Mouse (Mus musculus) gastrocnemius, postnatal 10 days (tissue): ENCODE results near the gene Rims1. TPM values are rescaled to one million over a fixed set of nuclear protein-coding genes. Genes with fewer than 3 reads are reported as not detected.

Source experiments
- DNase-seq: peaks from one replicate; pipeline ENCODE4 v3.0.0; 2021; ENCODE audit warnings: mixed read lengths
- long read RNA-seq, 2 experiments: library from polyadenylated mRNA; stranded (forward); transcript quantifications; one replicate each; pipeline ENCODE4 v2.0.0; 2021
- total RNA-seq, 2 experiments: library from RNA; stranded (reverse); gene quantifications; 2 replicates each; pipeline ENCODE4 v1.2.3; 2021

Rims1 gene
- total RNA-seq = under 1 TPM; 0.70 to 0.81 TPM
- long read RNA-seq, experiment 1, partial matches to known transcripts = 0 of 5 reads
- long read RNA-seq, experiment 1, other reads (novel, unspliced or antisense) = 5 of 5 reads
- long read RNA-seq, experiment 2 = 0 reads

DNA sequence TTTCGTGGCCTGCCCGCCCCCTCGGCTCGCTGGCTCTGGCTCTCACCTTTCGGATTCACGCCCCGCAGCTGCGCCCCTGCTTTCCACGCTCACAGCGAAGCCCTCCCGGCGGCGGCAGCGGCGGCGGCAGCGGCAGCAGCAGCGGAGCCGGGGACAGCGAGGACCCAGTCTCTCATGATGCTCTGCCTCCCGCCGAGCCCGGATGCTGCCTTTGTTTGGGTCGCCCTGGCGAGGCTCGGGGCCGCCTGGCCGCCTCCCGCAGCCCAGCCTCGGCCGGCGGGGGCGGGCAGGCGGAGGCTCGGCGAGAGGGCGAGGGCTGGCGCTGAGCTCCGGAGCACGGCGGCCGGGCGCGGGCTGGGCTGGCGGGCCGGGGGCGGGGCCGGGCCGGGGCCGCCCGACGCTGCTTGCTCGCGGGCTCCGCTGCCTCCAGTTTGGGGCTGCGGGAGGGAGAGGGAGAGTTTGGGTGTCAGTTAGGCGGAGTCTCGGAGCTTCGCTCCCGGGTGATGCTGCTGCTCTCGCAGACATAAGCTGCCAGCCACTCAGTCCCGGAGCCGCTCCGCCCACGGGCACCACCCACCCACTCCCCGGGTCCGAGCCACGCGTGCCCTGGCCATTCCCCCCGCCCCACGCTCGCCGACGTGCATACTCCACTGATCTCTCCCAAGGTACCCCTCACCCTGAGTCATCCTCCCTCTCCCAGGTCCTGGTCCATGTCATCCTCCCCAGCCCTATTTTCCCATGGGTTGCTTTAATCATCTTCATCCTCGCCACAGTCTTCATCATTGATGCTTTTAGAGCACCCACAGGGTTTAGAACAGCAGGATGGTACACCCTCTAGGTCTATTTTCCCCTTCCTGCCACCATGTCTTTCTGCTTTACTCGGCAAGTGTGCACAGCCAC lies at the start of gene Rims1:
TSS of gene Rims1 (minus strand) at position 269 of the 900 bp plus-strand sequence.
- DNase-seq = peak; percentile 43

DNA sequence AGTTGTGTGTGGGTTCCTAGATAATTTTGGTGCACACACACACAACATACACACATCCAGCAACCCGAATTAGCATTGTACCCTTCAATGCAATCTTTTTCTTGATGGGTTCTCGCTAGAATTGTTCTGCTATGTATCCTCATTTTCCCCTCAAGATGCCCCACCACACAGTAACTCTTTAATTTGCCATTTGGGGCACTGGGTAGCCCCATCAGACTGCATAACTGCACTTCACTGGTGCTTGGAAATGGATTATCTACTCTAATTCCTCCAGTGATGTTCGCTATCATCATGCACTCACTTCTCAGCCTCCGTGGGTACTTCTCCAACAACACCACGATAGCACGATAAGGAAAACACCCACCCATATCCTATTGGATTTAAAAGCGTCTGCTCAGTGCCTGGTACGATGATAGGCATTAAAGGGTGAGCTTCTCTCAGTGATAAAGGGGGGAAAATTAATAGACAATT lies 867 bp upstream of the Rims1 start:
- no peak for DNase-seq

DNA sequence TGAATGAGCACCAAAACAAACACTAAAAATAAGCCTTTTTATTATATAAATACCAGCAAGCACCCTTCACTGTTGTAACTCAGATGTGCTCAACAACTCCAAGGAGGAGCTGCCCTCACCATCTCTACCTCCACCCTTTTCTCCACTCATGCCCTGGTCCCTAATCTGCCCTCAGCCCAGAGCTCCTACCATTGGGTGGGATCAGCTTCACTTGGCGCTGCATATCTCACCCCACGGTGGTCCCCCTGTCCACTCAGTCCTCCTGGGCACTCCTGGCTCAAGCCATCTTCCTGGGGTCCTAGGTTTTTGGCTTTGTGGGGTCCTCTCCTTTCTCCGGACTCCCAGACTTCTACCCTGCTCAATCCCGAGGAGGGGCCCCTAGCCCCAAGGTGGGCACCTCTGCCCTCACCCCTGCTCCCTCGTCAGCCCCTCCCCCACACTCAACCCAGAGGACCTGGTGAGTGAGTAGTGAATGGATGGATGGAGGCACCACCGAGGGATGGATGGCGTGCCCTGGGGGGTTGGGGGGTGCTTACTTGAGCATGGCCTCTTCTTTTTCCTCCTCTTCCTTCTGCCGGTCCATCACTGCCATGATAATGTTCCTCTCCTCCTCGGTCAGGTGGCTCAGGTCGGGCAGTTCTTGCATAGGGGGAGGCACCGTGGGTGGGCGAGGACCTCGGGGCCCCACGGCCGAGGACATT lies 619 bp downstream of the Rims1 start:
- peak; percentile 6 for DNase-seq

DNA sequence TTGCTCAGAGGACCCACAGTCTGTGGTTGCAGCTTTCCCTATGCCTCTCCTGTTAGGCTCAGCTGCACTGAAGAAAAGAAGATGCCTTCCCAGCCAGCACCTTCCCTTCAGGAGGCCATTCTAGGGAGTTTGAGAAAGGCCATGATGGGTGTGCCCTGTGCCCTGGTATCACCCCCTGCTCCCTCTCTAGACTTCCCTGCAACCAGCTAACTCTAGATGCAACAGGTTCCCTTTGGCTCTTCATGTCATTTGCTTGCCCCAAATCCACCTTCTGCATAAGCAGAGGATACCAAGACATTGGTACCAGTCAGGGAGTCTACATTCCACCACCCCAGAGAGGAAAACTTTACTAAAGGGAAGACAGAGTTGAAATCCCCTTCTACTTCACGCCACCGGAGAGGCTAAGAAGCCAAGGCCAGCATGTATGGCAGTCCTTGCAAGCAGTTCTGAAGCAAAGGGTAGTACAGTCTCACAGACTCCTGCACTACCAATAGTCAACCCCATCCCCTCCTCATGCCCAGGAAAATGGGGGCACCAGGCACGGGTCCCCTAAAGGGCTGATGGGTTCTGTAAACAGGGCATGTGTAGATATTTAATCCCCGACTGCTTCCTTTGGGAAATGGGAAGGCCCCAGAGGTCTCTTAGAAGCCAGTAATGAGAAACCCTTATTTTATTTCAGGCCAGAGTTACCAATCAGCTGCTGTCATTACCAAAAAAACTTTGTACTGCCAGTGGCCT lies 1.5 kb downstream of the Rims1 start:
- DNase-seq = no peak

DNA sequence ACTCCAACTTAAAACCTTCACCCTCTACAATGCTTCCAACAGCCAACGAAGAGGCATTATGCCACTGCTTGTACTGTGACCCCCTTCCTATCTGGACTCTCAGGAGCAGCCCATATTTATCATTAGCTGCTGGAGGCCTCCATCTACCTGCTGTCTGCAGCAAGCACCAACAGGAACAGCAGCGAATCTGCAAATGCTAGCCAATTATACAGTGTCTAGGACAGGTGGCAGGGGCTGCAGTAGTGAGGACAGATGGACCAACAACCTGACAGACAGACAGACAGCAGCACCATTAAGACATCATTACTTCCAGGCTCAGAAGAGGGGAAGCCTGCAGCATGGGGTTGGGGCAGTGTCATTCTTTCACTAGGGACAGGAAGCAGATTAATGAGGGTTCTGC lies 2.3 kb downstream of the Rims1 start:
- DNase-seq = no peak

DNA sequence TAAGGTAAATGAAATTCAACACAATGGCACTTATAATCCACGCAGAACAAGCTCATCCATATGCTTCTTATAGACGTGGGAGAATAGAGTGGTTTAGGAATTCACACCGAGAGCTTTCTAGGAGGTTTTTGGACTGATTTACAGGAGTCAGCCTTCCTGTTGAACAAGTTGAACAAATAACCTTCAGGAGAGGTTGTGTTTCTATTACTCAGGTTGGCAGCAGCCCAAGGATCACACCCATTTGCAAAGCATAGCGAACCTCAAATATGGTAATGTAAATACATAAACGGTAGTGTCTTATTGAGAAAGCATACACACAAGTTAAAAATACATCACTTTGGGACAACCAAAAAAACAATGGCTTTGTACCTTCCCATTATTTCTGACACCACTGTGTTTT lies 5.5 kb downstream of the Rims1 start:
- no peak for DNase-seq

DNA sequence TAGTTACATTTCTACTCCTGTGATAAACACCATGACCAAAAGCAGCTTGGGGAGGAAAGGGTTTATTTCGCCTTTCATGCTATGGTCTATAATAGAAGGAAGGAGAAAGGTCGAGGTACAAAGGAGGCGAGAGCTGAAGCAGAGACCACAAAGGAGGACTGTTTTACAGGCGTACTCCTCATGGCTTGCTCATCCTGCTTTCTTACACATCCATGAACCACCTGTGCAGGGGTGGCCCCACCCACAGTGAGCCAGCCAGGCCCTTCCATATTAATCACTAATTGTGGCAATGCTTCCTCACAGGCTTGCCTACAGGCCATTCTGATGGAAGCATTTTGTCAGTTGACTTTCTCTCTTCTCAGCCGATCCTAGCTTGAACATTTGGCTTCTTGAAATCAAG lies 8.7 kb downstream of the Rims1 start:
- DNase-seq = no peak

DNA sequence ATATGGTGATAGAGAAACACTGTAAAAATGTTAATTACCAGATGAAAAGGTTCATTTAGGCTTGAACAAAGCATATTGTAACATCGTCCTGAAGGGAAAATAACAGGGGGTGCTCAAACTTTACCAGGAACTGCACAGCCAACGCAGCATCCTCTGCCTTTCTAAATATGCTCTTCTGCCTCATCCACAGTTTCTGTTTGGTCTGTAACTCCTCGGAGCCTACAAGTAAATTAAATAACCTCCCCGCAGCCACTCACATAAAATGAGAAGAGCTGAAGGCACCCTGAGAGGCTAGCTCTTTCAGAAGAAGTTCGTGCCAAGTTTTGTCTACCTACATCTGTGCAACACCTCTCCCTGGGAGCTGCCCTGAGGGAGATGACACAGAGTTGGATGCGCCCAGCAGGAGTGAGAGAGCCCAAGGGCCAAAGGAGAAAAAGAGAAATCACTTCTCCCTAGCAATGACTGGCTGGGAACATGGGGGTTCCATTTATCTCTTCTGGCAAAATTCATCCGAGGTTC lies 16.3 kb downstream of the Rims1 start:
- DNase-seq = no peak

DNA sequence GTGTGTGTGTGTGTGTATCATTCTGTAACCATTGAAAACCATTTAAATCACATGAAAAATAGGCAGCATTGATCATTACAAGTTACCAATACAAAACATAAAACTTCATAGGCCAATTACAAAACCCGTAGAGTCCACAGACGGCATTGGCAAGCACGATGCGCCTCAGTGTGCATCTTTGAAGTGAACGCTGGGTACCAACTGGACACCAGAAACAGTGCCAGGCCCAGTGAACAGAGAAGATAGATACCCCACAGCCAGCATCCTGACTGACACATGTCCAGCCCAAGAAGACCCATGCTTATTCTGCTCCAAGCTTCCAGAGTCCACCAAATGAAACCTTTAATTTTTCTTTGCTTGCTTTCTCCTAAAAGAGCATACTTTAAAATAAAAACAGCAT lies 18.2 kb downstream of the Rims1 start:
- DNase-seq = no peak

DNA sequence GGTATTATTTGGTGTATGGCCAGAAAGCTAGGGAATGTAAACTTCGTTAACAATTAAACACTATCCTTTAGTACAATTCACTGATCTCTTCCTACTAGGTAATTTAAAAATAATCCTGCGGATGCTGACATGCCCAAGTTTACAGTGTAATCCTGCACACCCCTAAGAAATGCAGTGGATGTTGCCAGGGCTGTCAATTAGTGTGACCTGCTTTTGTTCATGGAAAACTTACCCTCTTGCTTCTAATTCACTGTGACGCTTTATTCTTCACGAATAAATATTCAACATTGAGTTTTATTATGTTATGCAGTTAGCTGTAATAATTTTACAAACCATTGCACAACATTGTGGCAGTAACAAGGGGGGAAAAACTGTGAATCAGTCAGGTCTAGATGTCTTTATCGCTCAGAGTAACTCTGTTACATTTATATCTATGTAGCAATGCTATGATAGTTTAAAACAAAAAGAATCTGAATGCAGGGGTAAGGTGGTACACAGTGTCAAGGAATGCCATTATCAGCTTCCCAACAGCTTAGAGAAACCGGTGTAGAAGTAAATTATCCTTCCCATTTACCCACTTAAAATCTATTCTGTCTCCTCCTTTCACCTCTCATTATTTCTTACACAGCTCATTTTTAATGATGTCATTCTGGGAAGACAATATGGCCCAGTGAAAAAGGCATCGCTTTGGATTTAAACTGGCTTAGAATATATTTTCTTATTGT lies 35.1 kb downstream of the Rims1 start:
- no peak for DNase-seq

DNA sequence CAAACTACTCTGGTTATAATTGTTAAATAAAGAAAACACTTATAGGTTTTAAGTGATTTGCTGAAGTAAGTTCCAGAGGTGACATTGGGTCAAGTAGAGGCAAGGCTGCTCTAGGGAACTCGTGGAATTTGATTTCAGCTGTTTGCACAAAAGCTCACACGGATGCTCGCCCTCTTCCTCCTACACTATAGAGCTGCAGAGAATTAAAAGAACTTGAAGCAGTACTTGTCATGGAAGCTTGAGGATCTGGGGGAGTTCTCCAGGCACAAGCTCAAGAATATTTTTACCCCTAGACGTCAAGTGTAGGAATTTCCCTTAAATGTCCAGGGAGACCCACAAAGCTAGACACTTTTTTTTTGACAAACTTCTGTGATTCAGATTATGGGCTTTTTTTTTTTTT lies 42.4 kb downstream of the Rims1 start:
- no peak for DNase-seq

DNA sequence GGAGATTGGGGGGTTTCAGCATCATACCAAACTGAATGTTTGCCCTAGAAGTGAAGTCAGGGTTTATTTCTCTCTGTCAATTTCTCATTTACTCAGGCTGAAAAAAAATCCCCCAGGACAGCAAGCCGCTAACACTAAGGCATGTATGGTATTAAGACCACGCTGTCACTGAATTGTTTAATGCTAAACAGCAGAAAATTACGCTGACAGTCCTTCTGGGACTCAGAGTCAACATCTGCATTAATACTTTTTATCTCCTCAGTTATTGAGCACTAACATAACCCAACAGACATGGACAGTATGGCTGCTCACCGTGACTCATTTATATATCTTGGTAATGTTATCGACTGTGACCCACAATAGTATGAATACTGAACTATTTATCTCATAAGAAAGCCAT lies 43.0 kb downstream of the Rims1 start:
- DNase-seq = no peak

DNA sequence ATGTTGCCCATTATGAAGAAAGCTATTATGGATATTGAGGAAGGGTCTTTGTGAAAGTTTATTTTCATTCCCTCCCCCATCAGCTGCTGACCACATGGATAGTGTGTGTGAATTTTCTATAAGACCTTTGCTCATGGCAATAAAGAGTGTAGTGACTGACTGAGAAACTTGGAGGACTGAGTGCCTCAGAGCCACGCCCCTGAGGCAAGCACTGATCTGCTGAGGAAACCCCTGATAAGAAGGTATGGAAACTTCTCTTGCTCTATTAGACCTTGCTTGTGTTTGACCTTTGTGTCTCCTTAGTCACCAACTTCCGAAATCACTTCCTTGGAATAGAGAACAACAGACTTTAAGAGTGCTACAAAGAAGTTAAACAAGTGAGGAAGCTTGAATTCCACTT lies 55.3 kb downstream of the Rims1 start:
- no peak for DNase-seq

DNA sequence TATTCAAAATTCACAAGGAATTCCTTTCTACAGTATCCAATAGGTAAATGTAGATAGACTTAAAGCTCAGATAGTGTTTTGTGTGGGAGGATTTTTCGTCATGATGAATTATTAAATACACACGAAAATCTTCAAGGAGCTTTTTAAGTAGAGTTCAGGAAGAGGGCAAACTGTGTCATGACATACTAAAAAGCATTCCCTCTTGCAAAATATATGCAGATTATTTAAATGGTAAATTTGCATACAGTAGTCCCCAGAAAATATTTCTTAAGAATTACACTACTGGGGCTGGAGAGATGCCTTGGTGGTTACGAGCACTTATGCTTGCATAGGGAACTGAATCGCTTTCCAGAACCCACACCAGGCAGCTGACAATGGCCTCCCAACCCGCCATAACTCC lies 61.1 kb downstream of the Rims1 start:
- DNase-seq = no peak

DNA sequence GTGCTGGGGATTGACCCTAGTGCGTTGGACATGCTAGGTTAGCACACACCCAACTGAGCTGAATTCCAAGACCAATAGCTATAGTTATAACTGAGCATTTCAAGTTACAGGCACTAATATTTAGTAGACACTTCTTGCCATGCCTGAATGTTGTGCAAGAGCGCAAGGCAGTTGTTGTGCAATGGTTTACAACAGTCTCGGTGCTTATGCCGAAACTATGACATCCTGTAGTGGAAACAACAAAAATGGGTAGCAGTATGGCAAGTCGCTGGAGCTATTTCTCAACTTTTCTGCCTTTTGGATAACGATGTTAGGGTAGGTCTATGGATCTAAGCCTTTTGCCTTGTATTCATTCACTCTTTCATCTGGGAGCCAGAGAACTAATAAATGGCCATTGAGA lies 68.3 kb downstream of the Rims1 start:
- DNase-seq = no peak

DNA sequence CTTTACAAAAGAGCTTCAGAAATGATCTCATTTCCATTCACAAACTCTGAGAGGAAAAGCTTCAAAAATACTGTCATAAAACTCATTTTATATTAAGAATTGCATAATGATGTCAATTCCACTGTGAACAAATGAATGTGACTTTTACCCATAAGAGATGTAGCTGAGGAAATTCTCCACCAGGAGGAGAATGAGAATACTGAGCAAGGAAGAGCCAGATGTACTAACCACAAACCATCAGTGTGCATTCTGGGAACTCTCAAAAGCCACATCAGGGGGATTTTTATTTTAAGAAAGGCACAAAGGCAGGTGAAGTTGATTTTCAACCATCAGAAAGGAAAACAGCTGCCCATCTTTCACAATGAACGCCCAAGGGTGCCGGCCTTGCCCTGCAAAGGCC lies 71.4 kb downstream of the Rims1 start:
- DNase-seq = no peak

DNA sequence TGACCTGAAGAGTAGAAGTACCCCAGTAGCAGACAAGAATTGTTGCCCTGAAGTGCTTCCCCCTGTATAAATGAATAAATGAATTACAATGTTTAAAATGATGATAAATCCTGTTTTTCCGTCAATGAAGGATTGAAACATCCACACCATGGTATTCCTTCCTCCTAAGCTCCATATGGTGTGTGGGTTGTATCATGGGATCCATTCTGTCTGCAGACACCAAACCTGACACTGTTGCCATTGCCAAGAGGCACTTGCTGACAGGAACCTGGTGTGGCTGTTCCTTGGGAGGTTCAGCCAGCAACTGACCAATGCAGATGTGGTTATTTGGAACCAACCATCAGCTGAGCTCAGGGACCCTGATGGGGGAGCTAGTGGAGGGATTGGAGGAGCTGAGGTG lies 72.5 kb downstream of the Rims1 start:
- no peak for DNase-seq

DNA sequence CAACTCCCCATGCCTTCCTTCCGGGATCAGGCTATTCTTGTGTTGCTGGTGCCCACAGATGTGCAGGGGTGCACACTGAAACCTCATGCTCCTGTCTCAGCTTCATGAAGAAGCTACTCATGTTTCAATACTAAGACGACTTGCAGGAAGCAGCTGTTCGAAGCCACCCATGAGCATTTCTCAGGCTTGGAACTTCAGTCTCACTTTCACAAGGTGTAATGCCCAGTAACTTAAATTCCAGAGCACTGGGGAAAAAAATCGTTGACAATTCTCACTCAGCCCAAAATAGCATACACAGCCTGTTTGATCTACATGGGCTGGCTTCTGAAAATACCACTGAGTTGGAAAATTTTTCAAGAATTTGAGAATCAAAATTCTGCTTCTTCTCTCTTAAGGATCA lies 77.6 kb downstream of the Rims1 start:
- no peak for DNase-seq

DNA sequence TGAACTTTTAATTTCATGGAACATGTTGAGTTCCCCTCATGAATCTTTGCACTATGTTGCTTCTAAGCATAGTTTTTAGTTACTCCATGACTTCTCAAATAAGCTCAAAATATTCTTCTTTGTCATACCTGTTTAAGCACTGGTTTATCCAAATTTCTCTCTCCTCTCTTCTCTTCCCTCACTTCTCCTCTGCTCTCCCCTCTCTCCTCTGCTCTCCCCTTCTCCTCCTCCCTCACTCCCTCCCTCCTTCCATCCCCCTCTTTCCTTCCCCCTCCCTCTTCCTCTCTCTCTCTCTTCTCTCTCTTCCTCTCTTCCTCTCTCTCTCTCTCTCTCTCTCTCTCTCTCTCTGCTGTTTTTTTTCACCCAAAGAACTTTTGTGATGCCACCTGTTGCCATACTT lies 84.1 kb downstream of the Rims1 start:
- no peak for DNase-seq

DNA sequence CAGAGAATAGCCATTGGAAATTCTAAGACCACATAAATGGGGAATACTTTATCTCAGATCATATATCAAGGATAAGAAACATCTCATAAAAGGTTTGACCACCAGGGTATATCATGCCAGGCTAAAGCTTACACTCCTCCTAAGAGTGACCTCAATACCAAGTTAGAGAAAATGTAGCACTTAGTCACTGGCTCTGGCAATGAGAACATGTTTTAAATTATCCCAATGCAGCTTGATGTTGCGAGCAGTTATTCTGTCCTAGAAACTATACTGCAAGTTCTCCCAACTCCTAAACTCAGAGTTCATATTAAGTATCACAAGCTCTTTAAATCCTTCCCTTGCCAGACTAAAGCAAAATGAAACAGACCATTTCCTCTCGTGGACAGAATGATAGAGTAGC lies 85.1 kb downstream of the Rims1 start:
- no peak for DNase-seq

DNA sequence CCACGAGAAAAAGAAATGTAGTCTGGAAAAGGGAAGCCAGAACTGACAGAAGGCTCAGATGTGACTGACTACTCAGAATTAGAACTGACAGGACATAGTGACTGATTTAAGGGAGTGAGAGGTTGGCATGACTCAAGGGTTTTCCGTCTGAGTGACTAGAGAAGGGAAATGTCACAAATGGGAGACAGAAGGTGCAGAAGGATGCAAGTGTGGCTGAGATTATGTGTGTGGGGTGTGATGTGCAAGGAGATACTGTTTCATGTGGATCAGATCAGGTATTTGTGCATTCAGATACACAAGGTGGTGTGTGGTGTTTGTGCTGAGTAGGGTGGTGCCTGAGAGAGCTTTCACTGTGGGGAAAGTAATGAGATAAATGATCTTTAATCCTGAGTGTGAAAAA lies 96.3 kb downstream of the Rims1 start:
- DNase-seq = no peak

DNA sequence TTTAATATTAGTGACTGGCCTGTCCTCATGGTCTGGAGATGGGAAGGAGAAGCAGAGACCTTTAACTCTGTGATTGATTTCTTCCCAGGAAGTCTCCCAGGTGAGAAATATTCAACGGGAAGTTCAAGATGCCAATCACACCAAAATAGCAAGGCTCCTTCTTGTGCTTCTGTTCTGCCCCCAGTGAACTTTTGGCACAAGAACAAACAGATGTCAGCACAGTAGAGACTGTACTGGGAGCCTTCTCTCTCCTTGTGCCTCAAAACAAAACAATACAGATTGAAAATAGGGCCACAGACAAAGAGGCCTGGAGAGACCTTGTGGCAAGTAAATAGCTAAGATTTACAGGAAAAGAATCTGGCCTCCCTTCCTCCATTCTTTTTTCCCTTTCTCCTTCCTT lies 110.7 kb downstream of the Rims1 start:
- DNase-seq = no peak
